Mouse (Mus musculus): Measurements from ENCODE around the gene Cd81.

GRCm38 (mm10) chr7:143021356-143022164, 31.0 kb upstream of the Cd81 start:
- no peak for TF ChIP-seq CTCF (IDR thresholded peaks at IDR 0.05; ENCODE audit: extremely low read depth, insufficient read depth, low read length)
- TF ChIP-seq POLR2A (IDR thresholded peaks at IDR 0.05; ENCODE audit: extremely low read depth, insufficient read depth, low read length) = no peak

All from cortical plate, adult 2 months (tissue).